Mouse (Mus musculus) stomach, postnatal 0 days (tissue): ENCODE measurements around the gene AY761185.
"Not testable (repeated sequence)": the region's sequence is repeated elsewhere in the genome, so short reads cannot be mapped to it uniquely, and the experiment has no call there.

Experiments
- CTCF ChIP-seq: IDR thresholded peaks from 2 replicates; pipeline ENCODE4 v1.5.1; 2016; ENCODE audit warnings: antibody characterized with exemption, low read depth, mild to moderate bottlenecking, moderate library complexity
- EP300 ChIP-seq: optimal IDR thresholded peaks from 2 replicates; pipeline ENCODE3; 2016; ENCODE audit warnings: antibody characterized with exemption

DNA sequence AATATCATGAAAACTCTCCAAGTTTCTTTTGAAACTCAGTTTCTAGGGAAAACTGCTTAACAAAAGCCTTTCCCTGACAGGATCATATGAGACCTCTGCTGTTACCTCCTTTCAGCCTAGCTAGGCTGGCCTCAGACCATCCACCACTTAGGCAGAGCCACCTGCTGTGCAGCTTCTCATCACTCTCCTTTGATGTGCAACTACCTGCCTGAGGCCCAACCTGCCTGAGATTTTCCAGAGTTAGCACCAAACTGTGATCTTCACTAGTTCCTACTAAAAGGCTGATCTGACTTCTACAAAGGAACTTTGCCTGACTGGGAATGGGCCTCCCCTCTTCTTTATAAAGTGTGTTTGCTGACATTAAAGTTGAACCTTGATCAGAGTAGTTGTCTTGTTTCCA is 49.5 kb upstream of the AY761185 start:
- TF ChIP-seq CTCF, EP300: not testable (repeated sequence)
